Mouse (Mus musculus): ENCODE measurements around the gene Tbc1d2b. TPM values are rescaled to one million over a fixed set of nuclear protein-coding genes. Genes with fewer than 3 reads are reported as not detected.

The Tbc1d2b gene
- polyA plus RNA-seq, 1 experiment from 2014 or later, result 6.9 TPM

GRCm38 (mm10) chr9:90185356-90185910, 85.2 kb downstream of the Tbc1d2b start:
- WGBS, result 88% methylated on average over 8 of the region's 8 CpGs
- Histone ChIP-seq H3K27ac (replicated peaks; ENCODE audit: low read depth, low read length) (no peak overlapping the region), H3K9me3 (ENCODE audit: control insufficient read depth, low read length) (no peaks in the 10 kb centered on the region), H3K4me2 (ENCODE audit: low read length) (no peak overlapping the region), H3K27me3 (ENCODE audit: control insufficient read depth, insufficient read depth, low read length) (no peaks in the 10 kb centered on the region), H3K36me3 (ENCODE audit: control insufficient read depth, insufficient read depth, low read length) (peaks cover 57% of the 10 kb centered on the region), H3K4me3 (replicated peaks; ENCODE audit: low read depth, low read length) (no peak overlapping the region), H3K4me1 (ENCODE audit: control insufficient read depth, insufficient read depth, low read length) (no peaks in the 10 kb centered on the region), H3K9ac (replicated peaks; ENCODE audit: low read length) (no peak overlapping the region)
- DNase-seq, result no peak
- no peak for ATAC-seq (ENCODE audit: low FRiP score, low TSS enrichment)

DNA sequence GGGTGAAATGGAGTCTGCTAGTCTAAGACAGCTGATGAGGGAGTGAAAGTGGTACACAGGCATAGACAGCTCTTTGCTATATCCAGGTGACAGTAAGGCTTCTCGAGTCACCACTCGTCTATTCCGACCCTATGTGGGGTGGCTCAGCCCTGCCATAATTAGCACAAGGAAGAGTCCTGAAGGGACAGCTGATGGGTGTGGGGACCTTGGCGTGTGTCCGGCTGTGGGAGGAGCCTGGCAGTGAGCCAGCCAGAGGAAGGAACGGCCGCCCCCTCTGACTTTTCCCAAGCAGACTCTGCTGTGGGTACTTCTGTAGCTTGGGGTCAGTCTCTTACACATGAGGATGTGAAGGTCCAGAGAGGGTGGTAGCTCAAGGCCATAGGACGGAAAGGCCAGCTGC, 86.5 kb downstream of the Tbc1d2b start:
- Histone ChIP-seq H3K4me1 (ENCODE audit: control insufficient read depth, insufficient read depth, low read length) (no peaks in the 10 kb centered on the region), H3K27me3 (ENCODE audit: control insufficient read depth, insufficient read depth, low read length) (no peaks in the 10 kb centered on the region), H3K27ac (replicated peaks; ENCODE audit: low read depth, low read length) (no peak overlapping the region), H3K4me2 (ENCODE audit: low read length) (no peak overlapping the region), H3K9me3 (ENCODE audit: control insufficient read depth, low read length) (no peaks in the 10 kb centered on the region), H3K36me3 (ENCODE audit: control insufficient read depth, insufficient read depth, low read length) (peaks cover 61% of the 10 kb centered on the region), H3K4me3 (replicated peaks; ENCODE audit: low read depth, low read length) (no peak overlapping the region), H3K9ac (replicated peaks; ENCODE audit: low read length) (no peak overlapping the region)
- ATAC-seq (ENCODE audit: low FRiP score, low TSS enrichment) (no peak), DNase-seq (no peak)
- 75% methylated on average over 8 of the region's 8 CpGs for WGBS

- ATAC-seq (ENCODE audit: low FRiP score, low TSS enrichment) (no peak), DNase-seq (no peak)
- no peak overlapping the region for H3K9ac ChIP-seq (replicated peaks; ENCODE audit: low read length)
- no peaks in the 10 kb centered on the region for H3K4me1 ChIP-seq (ENCODE audit: control insufficient read depth, insufficient read depth, low read length)
- peaks cover 60% of the 10 kb centered on the region for H3K36me3 ChIP-seq (ENCODE audit: control insufficient read depth, insufficient read depth, low read length)
- WGBS, result 95% methylated on average over 3 of the region's 3 CpGs
- H3K4me3 ChIP-seq (replicated peaks; ENCODE audit: low read depth, low read length), result no peak overlapping the region
- H3K27ac ChIP-seq (replicated peaks; ENCODE audit: low read depth, low read length), result no peak overlapping the region
- no peaks in the 10 kb centered on the region for H3K27me3 ChIP-seq (ENCODE audit: control insufficient read depth, insufficient read depth, low read length)
- H3K4me2 ChIP-seq (ENCODE audit: low read length), result no peak overlapping the region
- no peaks in the 10 kb centered on the region for H3K9me3 ChIP-seq (ENCODE audit: control insufficient read depth, low read length)
Measured at GRCm38 (mm10) chr9:90183550-90183949, 87.1 kb downstream of the Tbc1d2b start.

DNA sequence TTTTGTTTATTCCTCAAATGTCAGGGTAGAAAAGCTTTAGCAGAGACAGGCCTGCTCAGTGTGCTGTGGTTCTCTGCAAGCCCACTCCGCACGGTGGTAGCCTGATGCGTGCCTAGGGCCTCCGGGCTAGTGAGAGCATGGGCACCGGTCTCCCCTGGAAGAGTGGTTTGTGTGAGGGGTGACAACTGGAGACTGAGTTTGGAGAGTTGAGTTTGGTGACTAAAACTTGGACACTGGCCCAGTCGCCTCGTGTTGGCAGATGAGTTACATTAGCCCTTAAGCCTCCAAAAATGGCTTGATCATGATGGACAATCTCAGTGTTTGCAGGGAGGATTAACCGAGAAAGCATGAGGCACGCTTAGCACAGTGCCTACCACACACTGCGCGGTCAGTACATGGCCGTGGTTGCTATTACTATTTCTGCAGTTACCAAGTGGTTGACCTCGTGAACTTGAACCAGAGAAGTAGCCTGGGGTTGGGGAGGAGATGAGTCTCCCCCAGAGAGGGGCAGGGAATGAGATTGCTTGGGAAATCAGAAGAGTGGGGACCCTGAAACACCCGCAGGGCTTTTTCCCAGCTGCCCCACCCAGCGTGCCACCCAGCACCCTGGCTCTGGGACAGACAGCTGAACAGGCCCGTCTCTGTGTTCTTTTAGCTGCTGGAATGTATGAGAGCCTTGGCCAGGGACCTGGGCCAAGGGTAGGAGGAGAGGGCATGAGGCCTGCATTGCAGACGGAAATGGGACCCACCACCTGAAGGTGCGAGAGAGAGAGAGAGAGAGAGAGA, 87.8 kb downstream of the Tbc1d2b start:
- Histone ChIP-seq H3K4me2 (ENCODE audit: low read length) (no peak overlapping the region), H3K27me3 (ENCODE audit: control insufficient read depth, insufficient read depth, low read length) (no peaks in the 10 kb centered on the region), H3K4me1 (ENCODE audit: control insufficient read depth, insufficient read depth, low read length) (no peaks in the 10 kb centered on the region), H3K9me3 (ENCODE audit: control insufficient read depth, low read length) (no peaks in the 10 kb centered on the region), H3K9ac (replicated peaks; ENCODE audit: low read length) (no peak overlapping the region), H3K27ac (replicated peaks; ENCODE audit: low read depth, low read length) (no peak overlapping the region), H3K4me3 (replicated peaks; ENCODE audit: low read depth, low read length) (no peak overlapping the region), H3K36me3 (ENCODE audit: control insufficient read depth, insufficient read depth, low read length) (peaks cover 58% of the 10 kb centered on the region)
- no peak for ATAC-seq (ENCODE audit: low FRiP score, low TSS enrichment)
- DNase-seq, result no peak
- whole genome bisulfite sequencing, result 84% methylated on average over 18 of the region's 18 CpGs

GRCm38 (mm10) chr9:90181656-90182388, 88.8 kb downstream of the Tbc1d2b start:
- DNase-seq, result no peak
- Histone ChIP-seq H3K4me2 (ENCODE audit: low read length) (no peak overlapping the region), H3K36me3 (ENCODE audit: control insufficient read depth, insufficient read depth, low read length) (peaks cover 58% of the 10 kb centered on the region), H3K4me1 (ENCODE audit: control insufficient read depth, insufficient read depth, low read length) (no peaks in the 10 kb centered on the region), H3K27ac (replicated peaks; ENCODE audit: low read depth, low read length) (no peak overlapping the region), H3K4me3 (replicated peaks; ENCODE audit: low read depth, low read length) (no peak overlapping the region), H3K9ac (replicated peaks; ENCODE audit: low read length) (no peak overlapping the region), H3K9me3 (ENCODE audit: control insufficient read depth, low read length) (no peaks in the 10 kb centered on the region), H3K27me3 (ENCODE audit: control insufficient read depth, insufficient read depth, low read length) (no peaks in the 10 kb centered on the region)
- no peak for ATAC-seq (ENCODE audit: low FRiP score, low TSS enrichment)
- 93% methylated on average over 6 of the region's 6 CpGs for WGBS

- Histone ChIP-seq H3K4me3 (replicated peaks; ENCODE audit: low read depth, low read length) (no peak overlapping the region), H3K9ac (replicated peaks; ENCODE audit: low read length) (no peak overlapping the region), H3K36me3 (ENCODE audit: control insufficient read depth, insufficient read depth, low read length) (peaks cover 59% of the 10 kb centered on the region), H3K4me2 (ENCODE audit: low read length) (no peak overlapping the region), H3K4me1 (ENCODE audit: control insufficient read depth, insufficient read depth, low read length) (no peaks in the 10 kb centered on the region), H3K27me3 (ENCODE audit: control insufficient read depth, insufficient read depth, low read length) (no peaks in the 10 kb centered on the region), H3K9me3 (ENCODE audit: control insufficient read depth, low read length) (no peaks in the 10 kb centered on the region), H3K27ac (replicated peaks; ENCODE audit: low read depth, low read length) (no peak overlapping the region)
- DNase-seq, result no peak
- WGBS, result 92% methylated on average over 5 of the region's 5 CpGs
- no peak for ATAC-seq (ENCODE audit: low FRiP score, low TSS enrichment)
Measured at GRCm38 (mm10) chr9:90179409-90179808, 91.2 kb downstream of the Tbc1d2b start.

- no peak overlapping the region for H3K27ac ChIP-seq (replicated peaks; ENCODE audit: low read depth, low read length)
- H3K4me2 ChIP-seq (ENCODE audit: low read length), result no peak overlapping the region
- 91% methylated on average over 3 of the region's 3 CpGs for WGBS
- H3K9ac ChIP-seq (replicated peaks; ENCODE audit: low read length), result no peak overlapping the region
- peaks cover 60% of the 10 kb centered on the region for H3K36me3 ChIP-seq (ENCODE audit: control insufficient read depth, insufficient read depth, low read length)
- no peak overlapping the region for H3K4me3 ChIP-seq (replicated peaks; ENCODE audit: low read depth, low read length)
- no peaks in the 10 kb centered on the region for H3K27me3 ChIP-seq (ENCODE audit: control insufficient read depth, insufficient read depth, low read length)
- ATAC-seq (ENCODE audit: low FRiP score, low TSS enrichment), result no peak
- H3K9me3 ChIP-seq (ENCODE audit: control insufficient read depth, low read length), result no peaks in the 10 kb centered on the region
- no peak for DNase-seq
- H3K4me1 ChIP-seq (ENCODE audit: control insufficient read depth, insufficient read depth, low read length), result no peaks in the 10 kb centered on the region
Measured at GRCm38 (mm10) chr9:90173330-90173729, 97.3 kb downstream of the Tbc1d2b start.

GRCm38 (mm10) chr9:90172528-90173321, 97.9 kb downstream of the Tbc1d2b start:
- ATAC-seq (ENCODE audit: low FRiP score, low TSS enrichment), result no peak

More at GRCm38 (mm10) chr9:90172528-90173321, 97.9 kb downstream of the Tbc1d2b start:
- H3K4me2 ChIP-seq (ENCODE audit: low read length), result no peak overlapping the region
- 81% methylated on average over 8 of the region's 8 CpGs for WGBS
- no peak overlapping the region for H3K27ac ChIP-seq (replicated peaks; ENCODE audit: low read depth, low read length)
- no peak overlapping the region for H3K9ac ChIP-seq (replicated peaks; ENCODE audit: low read length)
- no peak for DNase-seq
- H3K9me3 ChIP-seq (ENCODE audit: control insufficient read depth, low read length), result no peaks in the 10 kb centered on the region
- H3K4me1 ChIP-seq (ENCODE audit: control insufficient read depth, insufficient read depth, low read length), result no peaks in the 10 kb centered on the region
- peaks cover 55% of the 10 kb centered on the region for H3K36me3 ChIP-seq (ENCODE audit: control insufficient read depth, insufficient read depth, low read length)
- H3K27me3 ChIP-seq (ENCODE audit: control insufficient read depth, insufficient read depth, low read length), result no peaks in the 10 kb centered on the region
- H3K4me3 ChIP-seq (replicated peaks; ENCODE audit: low read depth, low read length), result no peak overlapping the region
